Mouse (Mus musculus) ES-Bruce4 (cell line): ENCODE measurements around the gene Slc25a36. TPM values are rescaled to one million over a fixed set of nuclear protein-coding genes. Genes with fewer than 3 reads are reported as not detected.

Source experiments
- H3K27ac ChIP-seq: 2 replicates; pipeline ENCODE4 v1.5.1; 2012; ENCODE audit warnings: low read length, inconsistent platforms; ENCODE audit not compliant: insufficient read depth
- H3K27me3 ChIP-seq: 2 replicates; pipeline ENCODE4 v1.6.1; 2012; ENCODE audit warnings: mild to moderate bottlenecking, low read length, inconsistent platforms; ENCODE audit not compliant: control insufficient read depth, poor library complexity, insufficient read depth, severe bottlenecking
- H3K36me3 ChIP-seq: 2 replicates; pipeline ENCODE4 v1.6.1; 2012; ENCODE audit warnings: inconsistent platforms, mild to moderate bottlenecking, low read length, moderate library complexity; ENCODE audit not compliant: control insufficient read depth, poor library complexity, insufficient read depth, severe bottlenecking
- H3K4me1 ChIP-seq: one replicate; pipeline ENCODE4 v1.8.1; 2011; ENCODE audit warnings: low read length; ENCODE audit not compliant: control insufficient read depth, insufficient read depth
- H3K4me3 ChIP-seq: 2 replicates; pipeline ENCODE4 v1.5.1; 2011; ENCODE audit warnings: low read depth, mild to moderate bottlenecking, low read length
- H3K9ac ChIP-seq: 2 replicates; pipeline ENCODE4 v1.6.1; 2012; ENCODE audit warnings: low read depth, mild to moderate bottlenecking, inconsistent platforms; ENCODE audit not compliant: poor library complexity, severe bottlenecking
- H3K9me3 ChIP-seq: replicated peaks from 2 replicates; pipeline ENCODE4 v1.6.1; 2012; ENCODE audit warnings: mild to moderate bottlenecking, low read length, inconsistent platforms; ENCODE audit not compliant: control insufficient read depth, poor library complexity, insufficient read depth, severe bottlenecking
- CTCF ChIP-seq: IDR thresholded peaks from one replicate; pipeline ENCODE4 v1.8.1; 2011; ENCODE audit warnings: low read depth, low read length
- EP300 ChIP-seq: IDR thresholded peaks from 2 replicates; pipeline ENCODE4 v1.6.1; 2011; ENCODE audit warnings: low read depth, low read length; ENCODE audit not compliant: insufficient read depth
- POLR2A ChIP-seq: IDR thresholded peaks from one replicate; pipeline ENCODE4 v1.8.1; 2011; ENCODE audit warnings: low read length; ENCODE audit not compliant: insufficient read depth
- polyA plus RNA-seq: library from polyadenylated mRNA; stranded (reverse); fragments of >200 nt; gene quantifications from 2 replicates; pipeline ENCODE4 v1.2.4, GENCODE M21; 2011; ENCODE audit warnings: low read depth; ENCODE audit not compliant: missing spikeins, insufficient read depth, insufficient read length

Slc25a36 gene
- polyA plus RNA-seq, 1 experiment, result 402 TPM

GRCm38 (mm10) chr9:97067761-97068160, 43.2 kb downstream of the Slc25a36 start:
- Histone ChIP-seq H3K9ac (no peak overlapping the region), H3K4me1 (peaks cover 2% of the 10 kb centered on the region)

DNA sequence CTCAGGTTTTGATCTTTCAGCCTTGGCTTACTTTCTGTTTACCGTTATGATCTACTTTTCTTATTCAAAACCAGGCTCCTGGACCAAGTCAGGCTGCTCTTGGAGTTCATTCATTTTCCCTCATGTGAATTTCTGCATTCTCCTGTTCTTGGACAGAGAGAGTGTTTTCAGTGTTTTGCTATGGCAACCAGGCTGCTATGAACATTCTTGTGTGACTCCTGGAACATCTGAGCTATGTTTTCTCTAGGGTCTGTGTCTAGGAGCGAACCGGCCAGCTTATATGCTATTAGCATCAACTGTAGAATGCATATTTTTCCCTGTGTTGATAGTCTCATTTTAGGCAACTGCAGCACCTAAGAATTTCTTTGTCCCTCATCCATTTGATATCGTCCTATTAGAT, 45.1 kb downstream of the Slc25a36 start:
- TF ChIP-seq CTCF (no peak), POLR2A (no peak), EP300 (no peak)
- no peak overlapping the region for H3K4me3 ChIP-seq
- H3K27me3 ChIP-seq, result no peaks in the 10 kb centered on the region
- H3K36me3 ChIP-seq, result peaks cover 10% of the 10 kb centered on the region
- H3K9me3 ChIP-seq, result no peaks in the 10 kb centered on the region
- H3K4me1 ChIP-seq, result peaks cover 2% of the 10 kb centered on the region
- H3K9ac ChIP-seq, result no peak overlapping the region
- no peak overlapping the region for H3K27ac ChIP-seq

More at GRCm38 (mm10) chr9:97067761-97068160, 43.2 kb downstream of the Slc25a36 start:
- no peak overlapping the region for H3K4me3 ChIP-seq
- no peak overlapping the region for H3K27ac ChIP-seq
- H3K27me3 ChIP-seq, result no peaks in the 10 kb centered on the region
- H3K36me3 ChIP-seq, result peaks cover 14% of the 10 kb centered on the region
- no peaks in the 10 kb centered on the region for H3K9me3 ChIP-seq
- no peak for TF ChIP-seq EP300

DNA sequence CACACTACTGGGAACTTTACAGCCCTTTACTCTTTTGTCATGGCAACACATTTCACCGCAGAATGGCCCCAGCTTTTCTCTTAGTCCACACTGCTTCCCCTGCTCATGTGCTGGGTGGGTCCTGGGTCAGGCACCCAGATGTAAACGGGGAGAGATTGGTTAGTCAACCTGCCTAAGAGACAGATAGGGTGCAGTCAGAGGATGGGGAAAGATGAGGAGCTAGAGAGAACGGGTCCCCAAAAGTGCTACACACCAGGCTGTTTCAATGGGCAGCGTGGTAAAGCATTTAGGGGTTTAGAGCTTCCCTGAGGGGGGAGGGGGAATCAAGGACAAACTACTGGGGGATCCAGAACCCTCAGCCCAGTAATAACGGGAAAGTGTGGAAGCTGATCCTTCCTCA, 45.7 kb downstream of the Slc25a36 start:
- peaks cover 10% of the 10 kb centered on the region for H3K36me3 ChIP-seq
- TF ChIP-seq CTCF (no peak), POLR2A (no peak), EP300 (no peak)
- H3K9ac ChIP-seq, result no peak overlapping the region
- H3K9me3 ChIP-seq, result no peaks in the 10 kb centered on the region
- no peak overlapping the region for H3K27ac ChIP-seq
- peaks cover 2% of the 10 kb centered on the region for H3K4me1 ChIP-seq
- no peaks in the 10 kb centered on the region for H3K27me3 ChIP-seq
- no peak overlapping the region for H3K4me3 ChIP-seq

GRCm38 (mm10) chr9:97064161-97064560, 46.8 kb downstream of the Slc25a36 start:
- H3K4me3 ChIP-seq, result no peak overlapping the region
- no peak overlapping the region for H3K27ac ChIP-seq
- H3K9me3 ChIP-seq, result no peaks in the 10 kb centered on the region
- H3K27me3 ChIP-seq, result no peaks in the 10 kb centered on the region
- no peak for TF ChIP-seq CTCF
- no peak for TF ChIP-seq POLR2A
- no peak for TF ChIP-seq EP300
- H3K36me3 ChIP-seq, result peaks cover 10% of the 10 kb centered on the region
- H3K9ac ChIP-seq, result no peak overlapping the region
- H3K4me1 ChIP-seq, result peaks cover 2% of the 10 kb centered on the region

- Histone ChIP-seq H3K27me3 (no peaks in the 10 kb centered on the region), H3K9ac (no peak overlapping the region), H3K9me3 (no peaks in the 10 kb centered on the region), H3K36me3 (no peaks in the 10 kb centered on the region), H3K4me3 (no peak overlapping the region), H3K27ac (no peak overlapping the region), H3K4me1 (peaks cover 2% of the 10 kb centered on the region)
- TF ChIP-seq CTCF, result no peak
These were observed 49.3 kb downstream of the Slc25a36 start for GRCm38 (mm10) chr9:97061696-97062095.

GRCm38 (mm10) chr9:97056541-97057338, 54.2 kb downstream of the Slc25a36 start:
- Histone ChIP-seq H3K4me1 (no peaks in the 10 kb centered on the region), H3K36me3 (no peaks in the 10 kb centered on the region), H3K9ac (no peak overlapping the region), H3K9me3 (no peaks in the 10 kb centered on the region), H3K27me3 (no peaks in the 10 kb centered on the region), H3K4me3 (peak overlapping the region; percentile 32), H3K27ac (no peak overlapping the region)
- TF ChIP-seq CTCF, result no peak
- TF ChIP-seq EP300, result no peak
- TF ChIP-seq POLR2A, result no peak
